In the genomic region with DNA sequence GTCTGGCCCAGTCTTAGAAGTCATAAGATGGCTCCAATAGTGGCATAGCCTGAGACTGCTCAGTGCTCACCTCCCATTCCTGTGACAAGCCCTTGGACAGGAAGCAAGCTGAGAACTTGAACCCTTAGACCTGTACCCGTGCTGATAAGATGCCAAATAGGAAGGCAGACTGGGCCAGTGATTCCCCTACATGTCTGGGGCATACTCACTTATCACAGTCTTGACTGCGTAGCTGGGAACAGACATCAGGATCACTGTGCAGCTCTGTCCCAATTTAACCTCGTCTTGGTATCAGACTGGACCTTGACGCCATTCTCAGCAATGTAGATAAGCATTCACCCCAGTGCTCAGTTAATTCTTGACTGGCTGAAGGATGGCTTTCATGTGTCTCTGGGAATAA, we compare ENCODE assay signal across 20 mouse cellular contexts.
"Had no signal": no experiment of that assay in that cellular context is flagged by ENCODE, and none has a peak within 500 bp of the region (broad histone marks: within the 10 kb centered on the region; RNA-seq: fewer than 3 reads in every experiment).

No protein-coding gene starts in this region.

- H3K27ac ChIP-seq: layer of hippocampus, adult 2 months; limb, embryonic 13.5 days; liver, embryonic 15.5 days; midbrain, embryonic 10.5 days; neural tube, embryonic 15.5 days; stomach, embryonic 15.5 days had no signal

- H3K4me1 ChIP-seq: limb, embryonic 13.5 days; midbrain, embryonic 10.5 days; neural tube, embryonic 15.5 days; stomach, embryonic 15.5 days had no signal

- H3K27me3 ChIP-seq: limb, embryonic 13.5 days; liver, embryonic 15.5 days; neural tube, embryonic 15.5 days; stomach, embryonic 15.5 days had no signal

- ATAC-seq: inflammation-experienced regulatory T-cells, adult 6 months had no signal

- H3K9me3 ChIP-seq: limb, embryonic 13.5 days; liver, embryonic 15.5 days; midbrain, embryonic 10.5 days; neural tube, embryonic 15.5 days; stomach, embryonic 15.5 days had no signal

- H3K9ac ChIP-seq: limb, embryonic 13.5 days; liver, embryonic 15.5 days; lung, embryonic 14.5 days; neural tube, embryonic 15.5 days; stomach, embryonic 15.5 days had no signal

- H3K36me3 ChIP-seq: limb, embryonic 13.5 days; liver, embryonic 15.5 days; midbrain, embryonic 10.5 days; stomach, embryonic 15.5 days had no signal

- H3K4me2 ChIP-seq: limb, embryonic 13.5 days; liver, embryonic 15.5 days; lung, embryonic 14.5 days; neural tube, embryonic 15.5 days; stomach, embryonic 15.5 days had no signal

- DNase-seq: kidney, adult 18-20 months; kidney, postnatal 10 days; kidney, postnatal 4 days; left cerebral cortex, postnatal 4 days; lung, embryonic 14.5 days; lung, postnatal 10 days; lung, postnatal 4 days; midbrain, embryonic 14.5 days; right cerebral cortex, adult 18-20 months; right cerebral cortex, postnatal 25 days; spleen, adult 18-20 months; thymus, postnatal 14 days had no signal

- H3K4me3 ChIP-seq: layer of hippocampus, adult 2 months; limb, embryonic 13.5 days; liver, embryonic 15.5 days; midbrain, embryonic 10.5 days; myocyte; neural tube, embryonic 15.5 days; stomach, embryonic 15.5 days had no signal
